Mouse (Mus musculus): ENCODE measurements around the gene Tecpr1. TPM values are rescaled to one million over a fixed set of nuclear protein-coding genes. Genes with fewer than 3 reads are reported as not detected.

Tecpr1 gene
- polyA plus RNA-seq, 1 experiment: 71.1 TPM

DNA sequence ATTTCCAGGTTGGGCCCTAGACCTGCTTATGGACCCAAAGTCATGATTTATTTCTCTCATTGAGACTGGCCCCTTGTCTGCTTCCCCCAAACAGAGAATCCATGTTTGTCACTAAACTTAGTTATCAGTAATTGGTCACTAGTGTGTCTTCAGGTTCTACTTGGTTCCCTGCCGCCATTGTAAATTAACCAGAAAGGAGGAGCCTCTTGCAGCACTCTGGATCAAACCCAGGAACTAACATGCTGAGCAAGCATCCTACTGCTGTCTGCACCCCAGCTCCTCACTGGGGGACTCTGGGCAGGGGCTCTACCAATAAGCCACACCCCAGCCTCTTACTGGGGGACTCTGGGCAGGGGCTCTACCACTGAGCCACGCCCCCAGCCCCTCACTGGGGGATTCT is 22.2 kb upstream of the Tecpr1 start:
- Histone ChIP-seq H3K4me1 (ENCODE audit: control insufficient read depth, insufficient read depth, insufficient read length) (no peaks in the 10 kb centered on the region), H3K36me3 (ENCODE audit: control insufficient read depth, insufficient read depth, low read length) (no peaks in the 10 kb centered on the region), H3K27me3 (ENCODE audit: control insufficient read depth, insufficient read depth, low read length) (no peaks in the 10 kb centered on the region), H3K27ac (ENCODE audit: insufficient read depth, low read length) (no peak overlapping the region), H3K4me3 (ENCODE audit: extremely low read depth, insufficient read depth, insufficient read length) (no peak overlapping the region)
- WGBS: 86% methylated on average over 2 of the region's 2 CpGs
- TF ChIP-seq CTCF (IDR thresholded peaks at IDR 0.05; ENCODE audit: extremely low read depth, insufficient read depth, insufficient read length, insufficient replicate concordance) (no peak), POLR2A (IDR thresholded peaks at IDR 0.05; ENCODE audit: low read depth, low read length) (no peak)
- DNase-seq (ENCODE audit: low read depth in 1 of 2, low spot score in 2 of 2): no peak

DNA sequence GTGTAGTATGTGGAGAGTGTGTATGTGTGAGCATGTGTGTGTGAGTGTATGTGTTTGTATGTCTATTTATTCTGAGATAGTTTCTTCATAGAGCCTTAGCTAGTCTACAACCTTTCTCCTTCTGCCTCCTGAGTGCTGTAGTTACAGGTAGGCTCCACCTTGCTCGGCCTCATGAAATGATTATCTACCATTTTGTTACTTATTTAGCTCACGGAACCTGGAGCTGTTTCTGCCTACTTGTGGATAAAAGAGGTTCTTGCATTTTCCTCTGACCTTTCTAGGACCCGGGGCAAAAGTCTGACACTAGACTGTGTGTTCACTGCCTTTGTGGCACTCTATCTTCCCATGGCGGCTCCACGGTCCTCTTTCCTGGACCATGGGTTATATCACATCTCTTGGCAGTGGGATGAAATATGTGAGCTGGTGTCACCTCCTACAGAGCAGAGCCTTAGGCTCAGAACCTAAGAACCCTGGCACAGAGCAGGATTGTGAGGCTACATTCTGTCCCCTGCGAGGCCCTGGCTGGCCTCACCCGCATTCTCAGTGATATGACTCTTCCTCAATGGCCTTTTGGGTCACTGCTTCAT is 20.6 kb upstream of the Tecpr1 start, which contains the start of gene Bri3:
Bri3 (plus strand) TSS at position 537 of the 587 bp plus-strand sequence.
- 92% methylated on average over 7 of the region's 7 CpGs for WGBS
- TF ChIP-seq CTCF (IDR thresholded peaks at IDR 0.05; ENCODE audit: extremely low read depth, insufficient read depth, insufficient read length, insufficient replicate concordance): no peak
- TF ChIP-seq POLR2A (IDR thresholded peaks at IDR 0.05; ENCODE audit: low read depth, low read length): no peak
- Histone ChIP-seq H3K4me1 (ENCODE audit: control insufficient read depth, insufficient read depth, insufficient read length) (no peaks in the 10 kb centered on the region), H3K4me3 (ENCODE audit: extremely low read depth, insufficient read depth, insufficient read length) (no peak within 1 kb of the TSS), H3K36me3 (ENCODE audit: control insufficient read depth, insufficient read depth, low read length) (no peaks in the 10 kb centered on the region), H3K27me3 (ENCODE audit: control insufficient read depth, insufficient read depth, low read length) (no peaks in the 10 kb centered on the region), H3K27ac (ENCODE audit: insufficient read depth, low read length) (no peak within 1 kb of the TSS)
- no peak for DNase-seq (ENCODE audit: low read depth in 1 of 2, low spot score in 2 of 2)

DNA sequence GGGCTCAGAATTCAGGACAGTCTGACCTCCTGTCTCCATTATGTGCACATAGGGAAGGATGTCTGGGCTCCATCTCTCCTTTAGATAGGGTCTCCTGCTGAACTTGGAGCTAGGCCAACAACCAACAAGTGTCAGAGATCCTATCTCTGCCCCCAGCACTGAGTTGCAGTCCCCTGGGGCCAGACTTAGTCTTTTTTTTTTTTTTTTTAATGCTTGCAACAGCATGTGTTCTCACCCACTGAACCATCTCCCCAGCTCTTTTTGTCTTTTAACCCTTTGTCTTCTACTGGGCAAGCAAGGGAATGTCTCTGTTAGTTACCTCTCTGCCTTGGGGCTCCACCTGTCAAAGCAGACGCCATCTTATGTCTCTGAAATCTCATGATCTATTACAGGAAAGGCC is 15.6 kb upstream of the Tecpr1 start:
- WGBS: 89% methylated on average over 1 of the region's 1 CpGs
- no peak overlapping the region for H3K27ac ChIP-seq (ENCODE audit: insufficient read depth, low read length)
- H3K27me3 ChIP-seq (ENCODE audit: control insufficient read depth, insufficient read depth, low read length): no peaks in the 10 kb centered on the region
- no peak overlapping the region for H3K4me3 ChIP-seq (ENCODE audit: extremely low read depth, insufficient read depth, insufficient read length)
- H3K4me1 ChIP-seq (ENCODE audit: control insufficient read depth, insufficient read depth, insufficient read length): no peaks in the 10 kb centered on the region
- no peaks in the 10 kb centered on the region for H3K36me3 ChIP-seq (ENCODE audit: control insufficient read depth, insufficient read depth, low read length)
- TF ChIP-seq CTCF (IDR thresholded peaks at IDR 0.05; ENCODE audit: extremely low read depth, insufficient read depth, insufficient read length, insufficient replicate concordance) (no peak), POLR2A (IDR thresholded peaks at IDR 0.05; ENCODE audit: low read depth, low read length) (no peak)
- DNase-seq (ENCODE audit: low read depth in 1 of 2, low spot score in 2 of 2): no peak

GRCm38 (mm10) chr5:144234714-144235113 is 11.3 kb upstream of the Tecpr1 start:
- Histone ChIP-seq H3K36me3 (ENCODE audit: control insufficient read depth, insufficient read depth, low read length) (no peaks in the 10 kb centered on the region), H3K4me3 (ENCODE audit: extremely low read depth, insufficient read depth, insufficient read length) (no peak overlapping the region), H3K4me1 (ENCODE audit: control insufficient read depth, insufficient read depth, insufficient read length) (no peaks in the 10 kb centered on the region), H3K27me3 (ENCODE audit: control insufficient read depth, insufficient read depth, low read length) (no peaks in the 10 kb centered on the region), H3K27ac (ENCODE audit: insufficient read depth, low read length) (no peak overlapping the region)
- DNase-seq (ENCODE audit: low read depth in 1 of 2, low spot score in 2 of 2): no peak
- WGBS: 90% methylated on average over 7 of the region's 7 CpGs
- TF ChIP-seq POLR2A (IDR thresholded peaks at IDR 0.05; ENCODE audit: low read depth, low read length) (no peak), CTCF (IDR thresholded peaks at IDR 0.05; ENCODE audit: extremely low read depth, insufficient read depth, insufficient read length, insufficient replicate concordance) (no peak)

GRCm38 (mm10) chr5:144234222-144234621 is 10.8 kb upstream of the Tecpr1 start:
- Histone ChIP-seq H3K4me1 (ENCODE audit: control insufficient read depth, insufficient read depth, insufficient read length) (no peaks in the 10 kb centered on the region), H3K27ac (ENCODE audit: insufficient read depth, low read length) (no peak overlapping the region), H3K27me3 (ENCODE audit: control insufficient read depth, insufficient read depth, low read length) (no peaks in the 10 kb centered on the region), H3K4me3 (ENCODE audit: extremely low read depth, insufficient read depth, insufficient read length) (no peak overlapping the region), H3K36me3 (ENCODE audit: control insufficient read depth, insufficient read depth, low read length) (no peaks in the 10 kb centered on the region)
- no peak for TF ChIP-seq CTCF (IDR thresholded peaks at IDR 0.05; ENCODE audit: extremely low read depth, insufficient read depth, insufficient read length, insufficient replicate concordance)
- TF ChIP-seq POLR2A (IDR thresholded peaks at IDR 0.05; ENCODE audit: low read depth, low read length): no peak
- no peak for DNase-seq (ENCODE audit: low read depth in 1 of 2, low spot score in 2 of 2)
- 72% methylated on average over 6 of the region's 6 CpGs for WGBS

- Histone ChIP-seq H3K4me1 (ENCODE audit: control insufficient read depth, insufficient read depth, insufficient read length) (no peaks in the 10 kb centered on the region), H3K4me3 (ENCODE audit: extremely low read depth, insufficient read depth, insufficient read length) (no peak overlapping the region), H3K27ac (ENCODE audit: insufficient read depth, low read length) (no peak overlapping the region), H3K27me3 (ENCODE audit: control insufficient read depth, insufficient read depth, low read length) (no peaks in the 10 kb centered on the region), H3K36me3 (ENCODE audit: control insufficient read depth, insufficient read depth, low read length) (no peaks in the 10 kb centered on the region)
- TF ChIP-seq CTCF (IDR thresholded peaks at IDR 0.05; ENCODE audit: extremely low read depth, insufficient read depth, insufficient read length, insufficient replicate concordance): no peak
- 90% methylated on average over 5 of the region's 5 CpGs for WGBS
- no peak for DNase-seq (ENCODE audit: low read depth in 1 of 2, low spot score in 2 of 2)
Measured at GRCm38 (mm10) chr5:144232531-144232930, 9.1 kb upstream of the Tecpr1 start.

- Histone ChIP-seq H3K4me3 (ENCODE audit: extremely low read depth, insufficient read depth, insufficient read length) (no peak overlapping the region), H3K27ac (ENCODE audit: insufficient read depth, low read length) (no peak overlapping the region), H3K4me1 (ENCODE audit: control insufficient read depth, insufficient read depth, insufficient read length) (no peaks in the 10 kb centered on the region), H3K36me3 (ENCODE audit: control insufficient read depth, insufficient read depth, low read length) (no peaks in the 10 kb centered on the region), H3K27me3 (ENCODE audit: control insufficient read depth, insufficient read depth, low read length) (no peaks in the 10 kb centered on the region)
- TF ChIP-seq CTCF (IDR thresholded peaks at IDR 0.05; ENCODE audit: extremely low read depth, insufficient read depth, insufficient read length, insufficient replicate concordance): no peak
- TF ChIP-seq POLR2A (IDR thresholded peaks at IDR 0.05; ENCODE audit: low read depth, low read length): no peak
- peak in 1 of 2 experiments; percentile 49 for DNase-seq (ENCODE audit: low read depth in 1 of 2, low spot score in 2 of 2)
- 23% methylated on average over 1 of the region's 1 CpGs for WGBS
Measured at GRCm38 (mm10) chr5:144231410-144231809, 8.0 kb upstream of the Tecpr1 start.
